Mouse (Mus musculus) heart, adult 18-20 months (tissue): ENCODE measurements around the gene Lypd5. TPM values are rescaled to one million over a fixed set of nuclear protein-coding genes. Genes with fewer than 3 reads are reported as not detected.
A peak's percentile ranks its signal among the peaks of the same experiment; 100 is the strongest.
"Not testable (repeated sequence)": the region's sequence is repeated elsewhere in the genome, so short reads cannot be mapped to it uniquely, and the experiment has no call there.

Experiments
- DNase-seq, 2 experiments: peaks; one replicate each; pipeline ENCODE4 v3.0.0; 2021 to 2022; ENCODE audit warnings: mixed read lengths in 1 of 2
- microRNA-seq, 2 experiments: library from miRNA; unstranded; fragments of <30 nt; microRNA quantifications; one replicate each; pipeline ENCODE4 v1.2.0; 2022
- total RNA-seq, 2 experiments: library from RNA; stranded (reverse); gene quantifications; 2 replicates each; pipeline ENCODE4 v1.2.3; 2021

The Lypd5 gene
- total RNA-seq, 2 experiments from 2014 or later, result not detected

DNA sequence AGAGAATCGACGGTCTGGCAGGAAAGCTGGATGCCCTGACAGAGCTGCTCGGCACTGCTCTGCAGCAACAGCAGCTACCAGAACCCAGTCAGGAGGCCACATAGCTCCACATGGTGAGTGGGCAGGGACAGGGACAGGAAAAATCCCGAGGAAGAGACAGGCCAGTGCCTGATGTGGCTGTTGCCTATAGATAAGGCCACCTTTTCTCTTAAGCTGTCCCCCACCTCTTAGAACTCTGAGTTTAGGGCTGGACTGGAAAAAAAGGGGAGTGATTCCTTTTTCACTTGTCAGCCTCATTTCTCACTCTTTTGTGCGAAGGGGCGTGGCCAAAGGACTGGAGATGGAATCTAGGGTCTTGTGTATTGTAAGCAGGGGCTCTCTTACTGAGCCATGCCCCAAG is 35.1 kb downstream of the Lypd5 start:
- no peak for DNase-seq

- peak; percentile 48 to 82 for DNase-seq
Observed at GRCm38 (mm10) chr7:24384827-24385226, 35.8 kb downstream of the Lypd5 start.

DNA sequence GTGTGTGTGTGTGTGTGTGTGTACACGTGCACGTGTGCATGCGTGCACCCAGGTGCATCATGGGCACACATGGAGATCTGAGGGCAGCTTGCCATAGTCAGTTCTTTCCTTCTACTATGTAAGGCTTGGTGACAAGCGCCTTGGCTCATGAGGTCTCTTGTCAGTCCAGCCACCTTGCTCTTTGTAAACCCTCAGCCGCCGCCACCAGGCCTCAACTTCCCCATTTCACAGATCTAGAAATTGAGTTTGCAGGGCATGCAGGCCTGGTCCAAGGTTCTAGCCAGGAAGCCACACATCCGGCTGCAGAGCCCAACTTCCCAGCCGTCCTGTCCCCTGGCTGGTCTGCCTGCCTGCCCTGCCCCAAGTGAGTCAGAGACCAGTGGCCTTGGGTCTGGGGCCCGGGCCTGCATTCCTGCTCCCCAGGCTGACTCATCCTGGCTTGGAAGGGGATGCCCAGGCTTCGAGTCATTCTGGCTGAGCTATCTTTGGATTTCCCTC is 38.1 kb downstream of the Lypd5 start:
- DNase-seq, result peak in 1 of 2 experiments; percentile 48

DNA sequence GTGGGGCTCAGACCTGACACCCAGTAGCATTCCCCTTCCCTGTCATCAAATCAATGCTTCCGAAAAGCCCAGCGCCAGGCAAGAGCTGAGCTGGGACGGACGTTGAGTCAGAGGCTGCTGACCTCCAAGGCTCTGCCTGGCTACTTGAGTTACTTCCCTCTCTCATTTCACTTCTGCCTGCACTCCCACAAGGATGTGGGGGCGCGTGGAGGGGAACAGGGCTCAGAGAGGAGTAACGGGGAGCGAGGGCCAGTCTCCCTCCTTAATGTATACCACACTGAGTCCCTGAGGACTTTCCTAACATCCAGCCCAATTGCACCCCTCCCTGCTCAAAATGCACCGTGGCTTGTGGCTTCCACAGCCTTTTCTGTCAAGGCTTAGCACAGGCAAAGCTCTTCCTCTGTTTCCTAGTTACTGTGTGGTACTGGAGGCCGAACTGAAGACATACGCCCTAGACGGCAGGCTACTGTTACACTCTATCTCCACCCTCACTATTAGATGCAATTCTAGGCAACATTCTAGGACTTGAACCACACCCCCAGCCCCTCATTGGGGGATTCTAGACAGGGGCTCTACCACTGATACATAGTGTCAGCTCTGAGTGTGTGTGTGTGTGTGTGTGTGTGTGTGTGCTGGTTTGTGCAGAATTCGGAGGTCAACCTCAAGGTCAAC is 40.7 kb downstream of the Lypd5 start:
- peak in 1 of 2 experiments; percentile 35 for DNase-seq

GRCm38 (mm10) chr7:24390512-24390911 is 41.5 kb downstream of the Lypd5 start:
- DNase-seq, result no peak

GRCm38 (mm10) chr7:24391077-24391476 is 42.1 kb downstream of the Lypd5 start:
- no peak for DNase-seq

- no peak for DNase-seq
Observed at GRCm38 (mm10) chr7:24391687-24392086, 42.7 kb downstream of the Lypd5 start.

GRCm38 (mm10) chr7:24394054-24394453 is 45.1 kb downstream of the Lypd5 start:
- no peak for DNase-seq

DNA sequence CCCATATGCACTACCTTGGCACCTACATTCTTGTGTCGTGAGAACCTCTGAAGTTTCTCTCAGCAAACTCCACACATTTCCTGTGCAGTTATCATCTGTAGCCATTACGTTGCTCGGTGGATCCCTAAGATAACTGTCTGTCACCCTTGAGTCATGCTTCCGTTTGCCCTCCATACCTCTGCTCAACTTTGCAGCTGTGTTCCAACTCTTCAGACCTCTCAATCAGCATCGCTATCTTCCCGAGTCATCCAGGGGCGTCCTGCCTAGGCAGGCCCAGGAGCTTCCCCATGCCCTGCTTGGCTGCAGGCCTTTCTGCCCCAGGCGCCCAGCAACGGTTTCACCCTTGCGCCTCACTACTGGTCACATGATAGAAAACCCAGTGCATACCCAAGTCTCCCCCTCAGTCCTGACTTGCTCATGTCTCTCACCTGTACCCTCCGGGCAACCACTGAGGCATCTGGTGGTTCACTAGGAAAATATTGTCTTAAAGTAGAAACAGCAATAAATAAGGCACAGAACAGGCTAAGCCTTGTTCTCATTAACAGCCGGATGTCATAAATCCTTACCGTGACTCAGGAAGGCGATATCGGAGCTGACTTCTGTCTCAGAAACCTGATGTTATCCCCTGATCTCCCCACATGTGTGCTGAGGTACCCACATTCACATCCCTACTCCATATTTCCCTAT is 45.6 kb downstream of the Lypd5 start:
- DNase-seq, result no peak

GRCm38 (mm10) chr7:24396832-24397231 is 47.8 kb downstream of the Lypd5 start:
- DNase-seq, result no peak

GRCm38 (mm10) chr7:24398364-24398913 is 49.4 kb downstream of the Lypd5 start:
- no peak for DNase-seq

DNA sequence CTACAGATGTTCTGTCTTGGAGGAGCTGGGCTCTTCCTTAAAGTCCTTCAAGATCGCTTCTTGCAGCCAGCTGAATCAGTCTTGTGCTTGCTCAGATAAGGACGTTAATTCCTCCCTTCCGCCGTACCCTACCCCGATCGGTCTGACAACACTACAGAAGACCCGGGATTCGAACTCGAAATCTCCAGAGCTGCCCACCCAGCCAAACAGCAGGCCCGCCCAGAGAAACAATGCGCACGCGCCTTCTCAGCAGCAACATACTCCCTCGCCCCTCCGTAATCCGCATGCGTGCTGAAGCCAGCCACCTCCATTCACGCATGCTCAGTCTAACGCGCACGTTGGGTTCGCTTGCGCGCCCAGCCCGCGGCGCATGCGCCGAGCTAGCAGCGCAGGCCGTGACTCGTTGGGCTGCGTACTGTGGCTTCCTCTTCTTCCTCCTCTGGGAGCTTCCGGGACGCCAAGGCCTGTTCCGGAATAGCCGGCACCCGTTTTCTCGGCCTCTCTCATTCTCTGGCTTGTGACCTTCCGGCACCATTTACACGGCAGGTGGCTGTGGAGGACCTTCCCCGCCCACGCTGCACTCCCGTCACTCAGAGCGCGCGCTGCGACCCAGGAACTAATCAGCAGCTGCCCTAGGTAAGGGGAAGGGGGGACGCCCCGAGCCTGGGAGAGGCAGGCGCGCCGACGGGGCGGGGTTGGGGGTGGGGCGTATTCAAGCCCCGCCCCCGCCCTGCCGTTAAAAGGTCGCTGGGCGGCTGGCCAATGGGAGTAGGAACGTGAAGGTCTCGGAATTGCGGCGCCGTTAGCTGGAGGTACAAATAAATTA is 50.5 kb downstream of the Lypd5 start, which contains the start of gene Smg9:
Gene Smg9 (plus strand): TSS at position 364 of the 826 bp plus-strand sequence.
- DNase-seq, result peak; percentile 97 to 99

- DNase-seq, result no peak
Observed at GRCm38 (mm10) chr7:24400082-24400452, 51.1 kb downstream of the Lypd5 start.

DNA sequence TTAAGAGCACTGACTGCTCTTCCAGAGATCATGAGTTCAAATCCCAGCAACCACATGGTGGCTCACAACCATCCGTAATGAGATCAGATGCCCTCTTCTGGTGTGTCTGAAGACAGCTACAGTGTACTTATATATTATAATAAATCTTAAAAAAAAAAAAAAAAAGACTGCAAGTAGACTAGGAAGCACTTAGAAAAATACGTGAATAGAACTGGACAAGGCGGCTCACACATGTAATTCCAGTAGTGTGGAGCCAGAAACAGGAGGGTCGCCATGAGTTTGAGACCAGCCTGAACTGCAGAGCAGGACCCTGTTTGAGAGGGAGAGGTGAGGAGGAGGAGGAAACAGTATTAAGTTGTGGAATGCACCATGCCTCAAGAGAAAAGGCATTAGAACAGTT is 51.5 kb downstream of the Lypd5 start:
- not testable (repeated sequence) for DNase-seq

- no peak for DNase-seq
Observed at GRCm38 (mm10) chr7:24402851-24403250, 53.9 kb downstream of the Lypd5 start.

Small RNA genes within 50 kb of the gene (microRNA-seq; reads per million reads assigned to microRNA genes)
- gene Gm27592, result 0 reads per million in 2 experiments

Other genes with a start within 250 kb of the Lypd5 start
- 1 to 10 TPM; 2.8 to 3.7 TPM for gene Zfp112, start 236.9 kb upstream of the Lypd5 start, total RNA-seq
- 1 to 10 TPM; 4.5 to 5.9 TPM for gene Zfp235, start 215.0 kb upstream of the Lypd5 start, total RNA-seq
- not detected for gene Zfp114, start 174.1 kb upstream of the Lypd5 start, total RNA-seq
- gene Zfp111, start 137.8 kb upstream of the Lypd5 start, total RNA-seq, result 1 to 10 TPM; 3.0 to 4.5 TPM
- 1 to 10 TPM; 2.0 to 2.2 TPM for gene Zfp109, start 111.6 kb upstream of the Lypd5 start, total RNA-seq
- gene Zfp108, start 94.4 kb upstream of the Lypd5 start, total RNA-seq, result 1 to 10 TPM; 1.0 to 1.2 TPM
- 1 to 10 TPM; 3.1 to 3.6 TPM for gene Zfp93, start 78.8 kb upstream of the Lypd5 start, total RNA-seq
- 1 to 10 TPM; 2.2 to 2.6 TPM for gene Zfp61, start 48.0 kb upstream of the Lypd5 start, total RNA-seq
- gene Zfp94, start 32.5 kb upstream of the Lypd5 start, total RNA-seq, result 1 to 10 TPM; 2.5 TPM
- gene Tescl, start 15.3 kb upstream of the Lypd5 start, total RNA-seq, result under 1 TPM in 1 of 2 experiments, not detected in 1; 0.32 TPM
- gene Kcnn4, start 21.1 kb downstream of the Lypd5 start, total RNA-seq, result 1 to 10 TPM in 1 of 2 experiments, under 1 TPM in 1; 0.69 to 2.4 TPM
- 1 to 10 TPM; 6.6 to 8.4 TPM for gene Smg9, start 50.4 kb downstream of the Lypd5 start, total RNA-seq
- gene Irgc1, start 103.1 kb downstream of the Lypd5 start, total RNA-seq, result not detected
- 1 to 10 TPM; 2.6 to 3.4 TPM for gene Plaur, start 113.3 kb downstream of the Lypd5 start, total RNA-seq
- gene Cadm4, start 132.8 kb downstream of the Lypd5 start, total RNA-seq, result 10 to 100 TPM; 15.4 to 24.2 TPM
- 10 to 100 TPM; 13.3 to 20.8 TPM for gene Zfp428, start 157.8 kb downstream of the Lypd5 start, total RNA-seq
- not detected for gene AC161166.1, start 163.3 kb downstream of the Lypd5 start, total RNA-seq
- 10 to 100 TPM; 15.3 to 18.3 TPM for gene Irgq, start 181.5 kb downstream of the Lypd5 start, total RNA-seq
- not detected for gene Pinlyp, start 196.9 kb downstream of the Lypd5 start, total RNA-seq
- gene Xrcc1, start 197.1 kb downstream of the Lypd5 start, total RNA-seq, result 10 to 100 TPM; 21.7 to 23.9 TPM
- 10 to 100 TPM; 61.2 to 71.1 TPM for gene Ethe1, start 238.3 kb downstream of the Lypd5 start, total RNA-seq
- gene Zfp575, start 238.4 kb downstream of the Lypd5 start, total RNA-seq, result under 1 TPM in 1 of 2 experiments, not detected in 1; 0.13 TPM